Mouse (Mus musculus) liver, embryonic 14.5 days (tissue): ENCODE measurements around the gene Sez6l. TPM values are rescaled to one million over a fixed set of nuclear protein-coding genes. Genes with fewer than 3 reads are reported as not detected.

Experiments used
- ATAC-seq: fragments of 200-750 bp; cut with Nextera tagmentation; 2 replicates; pipeline ENCODE4 v1.8.0; 2017; ENCODE audit warnings: moderate number of reproducible peaks, mild to moderate bottlenecking, moderate library complexity; ENCODE audit not compliant: insufficient read depth
- DNase-seq, 3 experiments: peaks; one replicate each; pipeline ENCODE4 v3.0.0-alpha.2; 2012 to 2013; ENCODE audit warnings: low read depth in 3 of 3, low spot score in 3 of 3
- H3K27ac ChIP-seq: fragments of 300-500 bp; sonication (generic); 2 replicates; pipeline ENCODE4 v1.5.1; 2014; ENCODE audit warnings: moderate library complexity, mild to moderate bottlenecking, control low read depth, inconsistent platforms
- H3K27me3 ChIP-seq: fragments of 300-500 bp; sonication (generic); 2 replicates; pipeline ENCODE4 v1.6.1; 2014; ENCODE audit warnings: mild to moderate bottlenecking, low read length, moderate library complexity; ENCODE audit not compliant: control insufficient read depth, insufficient read depth
- H3K36me3 ChIP-seq: fragments of 300-500 bp; sonication (generic); replicated peaks from 2 replicates; pipeline ENCODE4 v1.6.1; 2014; ENCODE audit warnings: low read depth; ENCODE audit not compliant: control insufficient read depth, insufficient read depth
- H3K4me1 ChIP-seq, 2 experiments: fragments of 200-500 bp in 1 of 2; fragments of 300-500 bp in 1 of 2; sonication (generic) in 1 of 2; replicated peaks; 2 replicates each; pipeline ENCODE4 v1.6.1; 2012 to 2014; ENCODE audit warnings: antibody characterized with exemption in 1 of 2, inconsistent platforms in 1 of 2, low read length in 1 of 2; ENCODE audit not compliant: control insufficient read depth in 2 of 2, insufficient read depth in 2 of 2
- H3K4me2 ChIP-seq: fragments of 300-500 bp; sonication (generic); 2 replicates; pipeline ENCODE4 v1.6.1; 2014; ENCODE audit warnings: low read depth, mild to moderate bottlenecking, control low read depth, moderate library complexity
- H3K4me3 ChIP-seq, 2 experiments: fragments of 200-500 bp in 1 of 2; fragments of 300-500 bp in 1 of 2; sonication (generic) in 1 of 2; 2 replicates each; pipeline ENCODE4 v1.5.1; 2012 to 2014; ENCODE audit warnings: low read depth in 2 of 2, low read length in 2 of 2, mild to moderate bottlenecking in 2 of 2, control low read depth in 1 of 2, inconsistent platforms in 1 of 2, moderate library complexity in 1 of 2; ENCODE audit not compliant: insufficient read depth in 1 of 2
- H3K9ac ChIP-seq: fragments of 300-500 bp; sonication (generic); replicated peaks from 2 replicates; pipeline ENCODE4 v1.6.1; 2014; ENCODE audit warnings: mild to moderate bottlenecking, control low read depth, moderate library complexity
- H3K9me3 ChIP-seq: fragments of 300-500 bp; sonication (generic); 2 replicates; pipeline ENCODE4 v1.6.1; 2016; ENCODE audit warnings: low read length, mixed read lengths; ENCODE audit not compliant: control insufficient read depth
- CTCF ChIP-seq: IDR thresholded peaks from 2 replicates; pipeline ENCODE4 v1.5.1; 2016; ENCODE audit warnings: antibody characterized with exemption, low read depth, control low read depth
- EP300 ChIP-seq: IDR thresholded peaks from 2 replicates; pipeline ENCODE4 v1.6.1; 2016; ENCODE audit warnings: antibody characterized with exemption, low read depth
- WGBS: fragments of 180-500 bp; shearing (Covaris S2); extraction: QIAGEN DNeasy Blood & Tissue Kit; methylation state at CpG from one replicate; pipeline ENCODE4 v1.1.7; 2014; ENCODE audit not compliant: insufficient replicate concordance; 5-methylcytosine and 5-hydroxymethylcytosine counted together
- polyA plus RNA-seq, 2 experiments: library from polyadenylated mRNA; depleted of rRNA in 1 of 2; stranded (reverse) in 1 of 2; unstranded in 1 of 2; fragments of >200 nt; fragmentation: Nextera tagmentation in 1 of 2; extraction: Ambion mirVana in 1 of 2; gene quantifications; 2 replicates each; pipeline versions ENCODE4 v1.2.1 to v1.2.3; 2012 to 2014

Gene Sez6l
- polyA plus RNA-seq, 2 experiments: 0.03 TPM; not detected in 1

- no peak for ATAC-seq
- Histone ChIP-seq H3K9ac (no peak overlapping the region), H3K4me3 (no peak overlapping the region), H3K27ac (no peak overlapping the region), H3K4me2 (no peak overlapping the region), H3K4me1 (no peaks in the 10 kb centered on the region), H3K36me3 (no peaks in the 10 kb centered on the region), H3K9me3 (no peaks in the 10 kb centered on the region), H3K27me3 (no peaks in the 10 kb centered on the region)
- WGBS: 41% methylated on average over 2 of the region's 2 CpGs
- TF ChIP-seq CTCF (no peak), EP300 (no peak)
- DNase-seq: no peak
Observed at GRCm38 (mm10) chr5:112597307-112597706, 20.3 kb upstream of the Sez6l start.

- Histone ChIP-seq H3K9me3 (no peaks in the 10 kb centered on the region), H3K4me1 (no peaks in the 10 kb centered on the region), H3K27me3 (no peaks in the 10 kb centered on the region), H3K9ac (no peak overlapping the region), H3K27ac (no peak overlapping the region), H3K4me3 (no peak overlapping the region), H3K36me3 (no peaks in the 10 kb centered on the region), H3K4me2 (no peak overlapping the region)
- ATAC-seq: no peak
- DNase-seq: no peak
- 64% methylated on average over 9 of the region's 9 CpGs for WGBS
- no peak for TF ChIP-seq CTCF
Observed at GRCm38 (mm10) chr5:112596729-112597128, 19.7 kb upstream of the Sez6l start.

GRCm38 (mm10) chr5:112595701-112596632 lies 19.0 kb upstream of the Sez6l start:
- ATAC-seq (no peak), DNase-seq (no peak)
- Histone ChIP-seq H3K4me1 (no peaks in the 10 kb centered on the region), H3K4me2 (no peak overlapping the region), H3K27me3 (no peaks in the 10 kb centered on the region), H3K9me3 (no peaks in the 10 kb centered on the region), H3K36me3 (no peaks in the 10 kb centered on the region), H3K27ac (no peak overlapping the region), H3K9ac (no peak overlapping the region), H3K4me3 (no peak overlapping the region)
- TF ChIP-seq CTCF: no peak
- no peak for TF ChIP-seq EP300
- 60% methylated on average over 7 of the region's 7 CpGs for WGBS

- no peak for DNase-seq
- 55% methylated on average over 1 of the region's 1 CpGs for WGBS
- Histone ChIP-seq H3K4me3 (no peak overlapping the region), H3K36me3 (no peaks in the 10 kb centered on the region), H3K9ac (no peak overlapping the region), H3K4me1 (no peaks in the 10 kb centered on the region), H3K4me2 (no peak overlapping the region), H3K27ac (no peak overlapping the region), H3K27me3 (no peaks in the 10 kb centered on the region), H3K9me3 (no peaks in the 10 kb centered on the region)
- TF ChIP-seq EP300 (no peak), CTCF (no peak)
- ATAC-seq: no peak
Observed at GRCm38 (mm10) chr5:112591706-112592105, 14.7 kb upstream of the Sez6l start.

- Histone ChIP-seq H3K4me2 (no peak overlapping the region), H3K27me3 (no peaks in the 10 kb centered on the region), H3K4me1 (no peaks in the 10 kb centered on the region), H3K9me3 (no peaks in the 10 kb centered on the region), H3K36me3 (no peaks in the 10 kb centered on the region), H3K4me3 (no peak overlapping the region), H3K9ac (no peak overlapping the region), H3K27ac (no peak overlapping the region)
- DNase-seq (no peak), ATAC-seq (no peak)
- WGBS: 39% methylated on average over 6 of the region's 6 CpGs
- TF ChIP-seq EP300 (no peak), CTCF (no peak)
Observed at GRCm38 (mm10) chr5:112586071-112586470, 9.1 kb upstream of the Sez6l start.
